Mouse (Mus musculus) G1E-ER4 (cell line): ENCODE measurements around the gene Fam118b. TPM values are rescaled to one million over a fixed set of nuclear protein-coding genes. Genes with fewer than 3 reads are reported as not detected.

ENCODE experiments used
- GATA1 ChIP-seq: IDR thresholded peaks from one replicate; pipeline ENCODE4 v1.8.0; 2012; ENCODE audit warnings: low read length, inconsistent platforms
- polyA plus RNA-seq: library from polyadenylated mRNA; stranded (reverse); fragments of >175 nt; gene quantifications from 2 replicates; pipeline ENCODE4 v1.2.3, GENCODE M21; 2012

Gene Fam118b
- polyA plus RNA-seq, 1 experiment: 2.3 TPM

GRCm38 (mm10) chr9:35282006-35282850, 14.6 kb upstream of the Fam118b start:
- no peak for TF ChIP-seq GATA1

- TF ChIP-seq GATA1: no peak
These were observed 10.8 kb upstream of the Fam118b start for GRCm38 (mm10) chr9:35278451-35278850.

GRCm38 (mm10) chr9:35277855-35278365, 10.3 kb upstream of the Fam118b start:
- no peak for TF ChIP-seq GATA1

- no peak for TF ChIP-seq GATA1
These were observed 541 bp upstream of the Fam118b start for GRCm38 (mm10) chr9:35267976-35268715.

GRCm38 (mm10) chr9:35264509-35264908, 3.1 kb downstream of the Fam118b start:
- peak; percentile 49 for TF ChIP-seq GATA1

GRCm38 (mm10) chr9:35263431-35263830, 4.2 kb downstream of the Fam118b start:
- no peak for TF ChIP-seq GATA1

- no peak for TF ChIP-seq GATA1
These were observed 5.2 kb downstream of the Fam118b start for GRCm38 (mm10) chr9:35262418-35262817.

GRCm38 (mm10) chr9:35257365-35257764, 10.2 kb downstream of the Fam118b start:
- TF ChIP-seq GATA1: no peak

GRCm38 (mm10) chr9:35249476-35249875, 18.1 kb downstream of the Fam118b start:
- TF ChIP-seq GATA1: no peak

- TF ChIP-seq GATA1: no peak
These were observed 20.2 kb downstream of the Fam118b start for GRCm38 (mm10) chr9:35247405-35247804.

GRCm38 (mm10) chr9:35239734-35240133, 27.9 kb downstream of the Fam118b start:
- no peak for TF ChIP-seq GATA1

- TF ChIP-seq GATA1: no peak
These were observed 28.6 kb downstream of the Fam118b start for GRCm38 (mm10) chr9:35238915-35239571.

GRCm38 (mm10) chr9:35238371-35238770, 29.2 kb downstream of the Fam118b start:
- no peak for TF ChIP-seq GATA1

GRCm38 (mm10) chr9:35235996-35236395, 31.6 kb downstream of the Fam118b start:
- TF ChIP-seq GATA1: no peak

- TF ChIP-seq GATA1: no peak
These were observed 38.9 kb downstream of the Fam118b start for GRCm38 (mm10) chr9:35228671-35229070.

GRCm38 (mm10) chr9:35223466-35223865, 44.1 kb downstream of the Fam118b start:
- no peak for TF ChIP-seq GATA1

GRCm38 (mm10) chr9:35217963-35218362, 49.6 kb downstream of the Fam118b start:
- no peak for TF ChIP-seq GATA1
